Mouse (Mus musculus) CH12.LX (cell line): Measurements from ENCODE around the gene Fry. TPM values are rescaled to one million over a fixed set of nuclear protein-coding genes. Genes with fewer than 3 reads are reported as not detected.

Experiments
- DNase-seq: peaks from one replicate; pipeline ENCODE4 v3.0.0-alpha.2; 2013; ENCODE audit errors: extremely low read depth
- H3K27ac ChIP-seq: 2 replicates; pipeline ENCODE4 v1.5.1; 2012; ENCODE audit warnings: low read depth, mild to moderate bottlenecking, control low read depth, moderate library complexity; ENCODE audit not compliant: insufficient read depth
- H3K27me3 ChIP-seq: replicated peaks from 2 replicates; pipeline ENCODE3; 2012; ENCODE audit warnings: inconsistent platforms
- H3K36me3 ChIP-seq, 2 experiments: replicated peaks in 1 of 2; 2 replicates each; pipeline versions ENCODE3 to v1.6.1; 2012; ENCODE audit warnings: inconsistent platforms in 1 of 2, low read length in 1 of 2, mild to moderate bottlenecking in 1 of 2, mixed read lengths in 1 of 2, moderate library complexity in 1 of 2; ENCODE audit not compliant: control insufficient read depth in 1 of 2, insufficient read depth in 1 of 2
- H3K4me1 ChIP-seq, 2 experiments: 2 replicates each; pipeline ENCODE4 v1.6.1; 2012; ENCODE audit warnings: inconsistent platforms in 1 of 2, moderate library complexity in 1 of 2; ENCODE audit not compliant: insufficient read depth in 2 of 2, control insufficient read depth in 1 of 2
- H3K4me2 ChIP-seq: 2 replicates; pipeline ENCODE4 v1.6.1; 2012; ENCODE audit warnings: low read depth, mild to moderate bottlenecking, control low read depth; ENCODE audit not compliant: poor library complexity, insufficient read depth, severe bottlenecking
- H3K4me3 ChIP-seq, 3 experiments: fragments of 150-350 bp in 1 of 3; sonication (generic) in 1 of 3; replicated peaks in 1 of 3; 2 replicates each; pipeline versions ENCODE3 to v1.5.1; 2011 to 2012; ENCODE audit warnings: low read depth in 2 of 3, low read length in 2 of 3, mild to moderate bottlenecking in 2 of 3, moderate library complexity in 2 of 3, control low read depth in 1 of 3, improper control_type of control experiment in 1 of 3, inconsistent platforms in 1 of 3, mixed read lengths in 1 of 3; ENCODE audit not compliant: poor library complexity in 1 of 3
- H3K79me2 ChIP-seq: replicated peaks from 2 replicates; pipeline ENCODE4 v1.6.1; 2012; ENCODE audit warnings: mild to moderate bottlenecking, moderate library complexity; ENCODE audit not compliant: control insufficient read depth, poor library complexity, insufficient read depth, severe bottlenecking; ENCODE audit errors: extremely low read depth
- H3K9ac ChIP-seq: 2 replicates; pipeline ENCODE4 v1.6.1; 2012; ENCODE audit warnings: low read depth, mild to moderate bottlenecking, control low read depth, moderate library complexity; ENCODE audit not compliant: insufficient read depth
- H3K9me3 ChIP-seq: replicated peaks from 2 replicates; pipeline ENCODE3; 2012; ENCODE audit warnings: low read length, inconsistent platforms, mixed read lengths
- BHLHE40 ChIP-seq: IDR thresholded peaks from 2 replicates; pipeline ENCODE4 v1.6.1; 2011; ENCODE audit warnings: mild to moderate bottlenecking, low read depth, low read length, improper control_type of control experiment
- CHD2 ChIP-seq: IDR thresholded peaks from 2 replicates; pipeline ENCODE4 v1.6.1; 2011; ENCODE audit warnings: low read length, improper control_type of control experiment
- CTCF ChIP-seq, 2 experiments: IDR thresholded peaks in 1 of 2; conservative IDR thresholded peaks in 1 of 2; 2 replicates each; pipeline ENCODE4 v1.5.1; 2011 to 2012; ENCODE audit warnings: low read depth in 2 of 2, low read length in 2 of 2, improper control_type of control experiment in 1 of 2, inconsistent platforms in 1 of 2, mild to moderate bottlenecking in 1 of 2, moderate library complexity in 1 of 2
- ELF1 ChIP-seq: IDR thresholded peaks from 2 replicates; pipeline ENCODE4 v1.6.1; 2014; ENCODE audit warnings: low read depth, mild to moderate bottlenecking, inconsistent platforms, low read length, improper control_type of control experiment
- EP300 ChIP-seq: IDR thresholded peaks from 2 replicates; pipeline ENCODE4 v1.6.1; 2011; ENCODE audit warnings: low read length, improper control_type of control experiment
- GABPA ChIP-seq: IDR thresholded peaks from 2 replicates; pipeline ENCODE4 v1.6.1; 2012; ENCODE audit warnings: low read depth, low read length, improper control_type of control experiment, inconsistent platforms; ENCODE audit not compliant: insufficient replicate concordance
- HCFC1 ChIP-seq: IDR thresholded peaks from 2 replicates; pipeline ENCODE4 v1.6.1; 2012; ENCODE audit warnings: low read depth, mild to moderate bottlenecking, inconsistent platforms, low read length, improper control_type of control experiment
- JUND ChIP-seq: conservative IDR thresholded peaks from 2 replicates; pipeline ENCODE4 v1.6.1; 2011; ENCODE audit warnings: low read depth, low read length, improper control_type of control experiment
- MAFK ChIP-seq: IDR thresholded peaks from 2 replicates; pipeline ENCODE4 v1.6.1; 2011; ENCODE audit warnings: low read length, improper control_type of control experiment; ENCODE audit not compliant: insufficient replicate concordance
- MAX ChIP-seq: IDR thresholded peaks from 2 replicates; pipeline ENCODE4 v1.6.1; 2011; ENCODE audit warnings: low read length, improper control_type of control experiment
- MAZ ChIP-seq: IDR thresholded peaks from 2 replicates; pipeline ENCODE4 v1.6.1; 2012; ENCODE audit warnings: low read depth, mild to moderate bottlenecking, inconsistent platforms, low read length, improper control_type of control experiment, moderate library complexity
- MEF2A ChIP-seq: IDR thresholded peaks from 2 replicates; pipeline ENCODE4 v1.6.1; 2014; ENCODE audit warnings: low read depth, mild to moderate bottlenecking, inconsistent platforms, low read length, improper control_type of control experiment, borderline replicate concordance
- MYC ChIP-seq: IDR thresholded peaks from 2 replicates; pipeline ENCODE4 v1.6.1; 2011; ENCODE audit warnings: low read depth, mild to moderate bottlenecking, improper control_type of control experiment, low read length
- NELFE ChIP-seq: IDR thresholded peaks from 2 replicates; pipeline ENCODE4 v1.6.1; 2011; ENCODE audit warnings: low read depth, low read length, improper control_type of control experiment
- PAX5 ChIP-seq: IDR thresholded peaks from 2 replicates; pipeline ENCODE4 v1.6.1; 2012; ENCODE audit warnings: low read length, inconsistent platforms, mixed read lengths
- POLR2A ChIP-seq: IDR thresholded peaks from 2 replicates; pipeline ENCODE4 v1.6.1; 2011; ENCODE audit warnings: low read depth, mild to moderate bottlenecking, improper control_type of control experiment, low read length
- RAD21 ChIP-seq: IDR thresholded peaks from 2 replicates; pipeline ENCODE4 v1.6.1; 2011; ENCODE audit warnings: low read depth, mild to moderate bottlenecking, low read length, improper control_type of control experiment, moderate library complexity
- RCOR1 ChIP-seq: conservative IDR thresholded peaks from 2 replicates; pipeline ENCODE4 v1.6.1; 2012; ENCODE audit warnings: low read depth, mild to moderate bottlenecking, inconsistent platforms, low read length, improper control_type of control experiment
- SIN3A ChIP-seq: IDR thresholded peaks from 2 replicates; pipeline ENCODE4 v1.6.1; 2012; ENCODE audit warnings: low read length, improper control_type of control experiment, inconsistent platforms
- TBP ChIP-seq: conservative IDR thresholded peaks from 2 replicates; pipeline ENCODE4 v1.6.1; 2011; ENCODE audit warnings: low read depth, low read length, improper control_type of control experiment
- UBTF ChIP-seq: IDR thresholded peaks from 2 replicates; pipeline ENCODE4 v1.6.1; 2012; ENCODE audit warnings: low read depth, mild to moderate bottlenecking, inconsistent platforms, low read length, improper control_type of control experiment, moderate library complexity
- USF1 ChIP-seq: IDR thresholded peaks from 2 replicates; pipeline ENCODE4 v1.6.1; 2014; ENCODE audit warnings: low read depth, mild to moderate bottlenecking, inconsistent platforms, low read length, improper control_type of control experiment
- ZC3H11A ChIP-seq: IDR thresholded peaks from 2 replicates; pipeline ENCODE4 v1.6.1; 2012; ENCODE audit warnings: low read depth, mild to moderate bottlenecking, inconsistent platforms, low read length, improper control_type of control experiment
- ZMIZ1 ChIP-seq: IDR thresholded peaks from 2 replicates; pipeline ENCODE4 v1.6.1; 2012; ENCODE audit warnings: low read depth, mild to moderate bottlenecking, inconsistent platforms, low read length, improper control_type of control experiment
- dilution Hi-C: fragments of 300-500 bp; cut with MboI; formaldehyde crosslinking; loops from 2 replicates; pipeline ENCODE4 v1.14.3; 2020; ENCODE audit warnings: low sequenced_read_pairs; ENCODE audit not compliant: extremely low pct_unique_long_range_greater_than_20kb, extremely low pct_ligation_motif_present
- in situ Hi-C: fragments of 300-500 bp; cut with MboI; formaldehyde crosslinking; loops from 3 replicates; pipeline ENCODE4 v1.14.3; 2019; ENCODE audit warnings: low sequenced_read_pairs, low pct_ligation_motif_present, low pct_unique_long_range_greater_than_20kb, mixed read lengths
- polyA plus RNA-seq: library from polyadenylated mRNA; unstranded; fragments of >175 nt; gene quantifications from 2 replicates; pipeline ENCODE4 v1.2.1, GENCODE M21; 2012; ENCODE audit warnings: low read depth; ENCODE audit not compliant: insufficient read length
- total RNA-seq, 2 experiments: library from RNA; depleted of rRNA; stranded (reverse); fragments of 300-350 nt in 1 of 2; fragments of >200 nt in 1 of 2; gene quantifications; 2 replicates each; pipeline ENCODE4 v1.2.3; 2012 to 2014

Fry gene
- total and polyA plus RNA-seq, 3 experiments = 0.34 to 0.80 (median 0.34) TPM

DNA sequence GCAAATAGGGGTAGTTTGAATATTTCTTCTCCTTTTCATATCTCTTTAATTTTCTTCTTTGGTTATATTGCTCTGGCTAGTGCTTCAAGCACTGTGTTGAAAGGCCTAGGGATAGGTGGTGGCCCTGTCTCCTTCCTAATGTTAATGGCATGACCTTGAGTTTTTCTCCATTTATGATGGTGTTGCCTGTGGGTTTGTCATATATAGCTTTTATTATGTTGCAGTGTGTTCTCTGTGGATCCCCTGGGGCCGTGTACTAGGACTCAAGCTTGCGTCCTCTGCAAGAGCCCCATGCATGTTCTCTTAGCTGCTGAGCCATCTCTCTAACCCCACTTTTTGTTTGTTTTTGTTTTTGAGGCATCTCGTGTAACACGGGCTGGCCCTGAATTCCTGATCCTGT lies 358.9 kb downstream of the Fry start:
- Histone ChIP-seq H3K27me3 (no peaks in the 10 kb centered on the region), H3K4me3 (no peak overlapping the region), H3K4me2 (no peak overlapping the region), H3K9ac (no peak overlapping the region), H3K27ac (no peak overlapping the region), H3K4me1 (0 out of 4 replicates have a peak, but pooled peaks cover 0 to 1% of the 10 kb centered on the region in 2 experiments), H3K79me2 (no peaks in the 10 kb centered on the region), H3K36me3 (no peaks in the 10 kb centered on the region), H3K9me3 (no peaks in the 10 kb centered on the region)
- no peak for TF ChIP-seq BHLHE40
- TF ChIP-seq RAD21 = no peak
- no peak for TF ChIP-seq GABPA
- no peak for TF ChIP-seq CHD2
- TF ChIP-seq TBP = no peak
- TF ChIP-seq SIN3A = no peak
- TF ChIP-seq NELFE = no peak
- TF ChIP-seq UBTF = no peak
- no peak for TF ChIP-seq ELF1
- no peak for TF ChIP-seq EP300
- TF ChIP-seq ZMIZ1 = no peak
- no peak for TF ChIP-seq CTCF (conservative IDR thresholded peaks at IDR 0.05 in 1 of 2, IDR thresholded peaks at IDR 0.05 in 1 of 2; ENCODE audit: low read depth in 2 of 2, low read length in 2 of 2)
- no peak for TF ChIP-seq RCOR1
- TF ChIP-seq PAX5 = no peak
- no peak for TF ChIP-seq JUND
- TF ChIP-seq ZC3H11A = no peak
- no peak for TF ChIP-seq USF1
- TF ChIP-seq MAFK = no peak
- in situ Hi-C loops = no loop called here
- dilution Hi-C loops = no loop called here
- DNase-seq = no peak

DNA sequence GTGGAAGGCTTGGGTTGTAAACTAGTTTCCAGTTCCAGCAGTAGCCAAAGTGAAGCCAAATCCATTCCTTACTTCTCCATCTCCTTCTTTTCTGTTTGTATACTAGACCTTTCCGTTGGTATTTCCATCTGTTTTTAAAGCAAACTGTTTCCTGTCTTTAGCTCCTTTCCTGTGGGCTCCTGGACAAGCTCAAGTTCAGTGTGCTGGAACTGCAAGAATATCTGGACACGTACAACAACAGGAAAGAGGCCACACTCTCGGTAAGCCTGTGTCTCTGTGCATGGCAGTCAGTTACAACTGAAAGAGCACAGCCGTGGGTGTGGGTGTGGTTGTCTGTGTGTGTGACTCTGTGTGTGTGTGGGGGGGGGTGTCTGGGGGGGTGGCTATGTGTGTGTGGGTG lies 360.2 kb downstream of the Fry start:
- no peak for DNase-seq
- Histone ChIP-seq H3K9ac (no peak overlapping the region), H3K36me3 (no peaks in the 10 kb centered on the region), H3K27ac (no peak overlapping the region), H3K27me3 (no peaks in the 10 kb centered on the region), H3K4me2 (no peak overlapping the region), H3K4me3 (no peak overlapping the region), H3K9me3 (no peaks in the 10 kb centered on the region), H3K4me1 (0 out of 4 replicates have a peak, but pooled peaks cover 0 to 2% of the 10 kb centered on the region in 2 experiments), H3K79me2 (no peaks in the 10 kb centered on the region)
- in situ Hi-C loops (no loop called here), dilution Hi-C loops (no loop called here)
- TF ChIP-seq MAZ = no peak
- TF ChIP-seq CHD2 = no peak
- no peak for TF ChIP-seq MEF2A
- no peak for TF ChIP-seq POLR2A
- no peak for TF ChIP-seq MYC
- TF ChIP-seq GABPA = no peak
- no peak for TF ChIP-seq USF1
- no peak for TF ChIP-seq MAX
- no peak for TF ChIP-seq HCFC1
- TF ChIP-seq TBP = no peak
- no peak for TF ChIP-seq ZMIZ1
- no peak for TF ChIP-seq EP300
- no peak for TF ChIP-seq UBTF
